Mouse (Mus musculus) erythroblast, adult 5-6 weeks (primary cell): Measurements from ENCODE around the gene Slc45a3. TPM values are rescaled to one million over a fixed set of nuclear protein-coding genes. Genes with fewer than 3 reads are reported as not detected.

Source experiments
- ATAC-seq: replicated peaks from 2 replicates; pipeline ENCODE4 v1.8.0; 2016; ENCODE audit warnings: moderate number of reproducible peaks, mild to moderate bottlenecking, moderate TSS enrichment, inconsistent platforms; ENCODE audit not compliant: poor library complexity, low FRiP score, severe bottlenecking
- total RNA-seq, 2 experiments: library from RNA; stranded (forward) in 1 of 2; stranded (reverse) in 1 of 2; fragments of 150-400 nt in 1 of 2; fragments of 200-764, 138-1000 nt in 1 of 2; gene quantifications; 2 replicates each; pipeline versions ENCODE4 v1.2.3 to v1.2.4; 2015 to 2017; ENCODE audit warnings: low replicate concordance in 2 of 2

The Slc45a3 gene
- total RNA-seq (2015; ENCODE audit: low replicate concordance) (not detected in 2 replicates), total RNA-seq (2017; ENCODE audit: low replicate concordance) (0.56 and 1.3 TPM in 2 replicates)

GRCm38 (mm10) chr1:131962606-131963084 is at the start of gene Slc45a3:
TSS of gene Slc45a3 (plus strand) at chr1:131962967.
- no peak for ATAC-seq

GRCm38 (mm10) chr1:131917634-131918033 is 45.1 kb upstream of the Slc45a3 start:
- ATAC-seq = no peak

- ATAC-seq = no peak
Measured at GRCm38 (mm10) chr1:131919052-131919451, 43.7 kb upstream of the Slc45a3 start.

- ATAC-seq = no peak
Measured at GRCm38 (mm10) chr1:131922100-131922499, 40.7 kb upstream of the Slc45a3 start.

GRCm38 (mm10) chr1:131933471-131933870 is 29.3 kb upstream of the Slc45a3 start:
- ATAC-seq = no peak

GRCm38 (mm10) chr1:131937659-131938305 is 25.0 kb upstream of the Slc45a3 start:
- no peak for ATAC-seq

GRCm38 (mm10) chr1:131938811-131939210 is 24.0 kb upstream of the Slc45a3 start:
- no peak for ATAC-seq

GRCm38 (mm10) chr1:131940711-131941244 is 22.0 kb upstream of the Slc45a3 start:
- ATAC-seq = no peak

- ATAC-seq = no peak
Measured at GRCm38 (mm10) chr1:131941501-131941900, 21.3 kb upstream of the Slc45a3 start.

- no peak for ATAC-seq
Measured at GRCm38 (mm10) chr1:131942621-131943590, 19.9 kb upstream of the Slc45a3 start.

GRCm38 (mm10) chr1:131945674-131946440 is 16.9 kb upstream of the Slc45a3 start:
- no peak for ATAC-seq

GRCm38 (mm10) chr1:131946462-131947215 is 16.1 kb upstream of the Slc45a3 start:
- ATAC-seq = no peak

- ATAC-seq = no peak
Measured at GRCm38 (mm10) chr1:131947997-131948525, 14.7 kb upstream of the Slc45a3 start.

GRCm38 (mm10) chr1:131954242-131954865 is 8.4 kb upstream of the Slc45a3 start:
- ATAC-seq = no peak

GRCm38 (mm10) chr1:131955131-131955757 is 7.5 kb upstream of the Slc45a3 start:
- no peak for ATAC-seq

- no peak for ATAC-seq
Measured at GRCm38 (mm10) chr1:131957416-131957815, 5.4 kb upstream of the Slc45a3 start.

- no peak for ATAC-seq
Measured at GRCm38 (mm10) chr1:131961004-131961403, 1.8 kb upstream of the Slc45a3 start.
